8 mouse cellular contexts compared by ENCODE assay signal in the genomic region with DNA sequence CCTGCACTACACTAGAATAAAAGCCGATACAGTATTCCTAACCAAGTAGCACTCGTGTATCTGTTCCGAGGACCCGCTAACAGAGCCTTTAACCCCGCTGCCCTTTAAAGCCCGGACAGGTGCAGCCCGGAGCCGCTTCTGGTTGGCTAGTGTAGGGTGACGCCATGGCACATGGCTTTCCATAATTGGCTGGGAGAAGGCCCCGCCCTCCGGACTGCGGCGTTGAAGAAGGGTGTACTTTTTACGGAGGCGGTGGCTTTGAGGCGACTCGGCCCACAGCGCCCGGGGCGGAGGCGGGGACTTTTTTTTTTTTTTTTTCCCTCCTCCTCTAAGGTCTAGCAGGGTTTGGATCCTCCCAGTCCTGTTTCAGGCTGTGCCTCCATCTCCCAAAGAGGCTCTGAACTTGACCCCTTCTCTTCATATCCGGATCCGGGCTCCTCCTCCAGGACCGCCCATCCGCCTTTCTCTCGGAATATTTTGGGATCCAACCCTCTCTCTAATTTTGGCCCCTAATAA. TPM values are rescaled to one million over a fixed set of nuclear protein-coding genes. Genes with fewer than 3 reads are reported as not detected.
DNase-seq lines count a peak whose midpoint lies in the region; ATAC-seq and TF ChIP-seq lines count a peak whose summit lies in the region.

A gene (plus strand): TSS at position 198 of the 516 bp plus-strand sequence.

- ATAC-seq in activated CD4-positive, CD25-positive, alpha-beta regulatory T cell, adult 4 months = peak; percentile 97
- ATAC-seq in hindbrain, embryonic 16.5 days = peak; percentile 96

- TF ChIP-seq POLR2A in cortical plate, adult 2 months (IDR thresholded peaks at IDR 0.05; ENCODE audit: extremely low read depth, insufficient read depth, low read length) = peak; percentile 50; the same call in 1 of the 2 replicates

- WGBS in hindbrain, embryonic 16.5 days = 0% methylated on average over 25 of the region's 26 CpGs

- H3K4me3 ChIP-seq in cortical plate, adult 2 months (ENCODE audit: insufficient read depth, low read length) = peak within 1 kb of the TSS; percentile 93
- peak within 1 kb of the TSS; percentile 81 for H3K4me3 ChIP-seq in gastrocnemius, adult 2 months
- H3K4me3 ChIP-seq in hindbrain, embryonic 16.5 days (ENCODE audit: low read length) = peak within 1 kb of the TSS; percentile 68

- peak; percentile 97 for DNase-seq in gastrocnemius, adult 2 months
- peak; percentile 88 for DNase-seq in left cerebral cortex, adult 11 months (ENCODE audit: low spot score)
- DNase-seq in lung, postnatal 36 days = peak; percentile 98
- peak; percentile 96 for DNase-seq in retina, embryonic 14.5 days (ENCODE audit: low spot score)
- DNase-seq in thymus, postnatal 36 days = peak; percentile 88 to 93

- H3K27ac ChIP-seq in cortical plate, adult 2 months (ENCODE audit: insufficient read depth, low read length) = peak within 1 kb of the TSS; percentile 87
- peak within 1 kb of the TSS; percentile 98 for H3K27ac ChIP-seq in gastrocnemius, adult 2 months
- peak within 1 kb of the TSS; percentile 93 for H3K27ac ChIP-seq in hindbrain, embryonic 16.5 days (ENCODE audit: low read depth, low read length)

- H3K4me1 ChIP-seq in cortical plate, adult 2 months (ENCODE audit: control insufficient read depth, insufficient read depth, low read length) = peaks cover 2% of the 10 kb centered on the region
- peaks cover 31% of the 10 kb centered on the region for H3K4me1 ChIP-seq in hindbrain, embryonic 16.5 days (ENCODE audit: control insufficient read depth, insufficient read depth, low read depth, low read length)

- no peaks in the 10 kb centered on the region for H3K27me3 ChIP-seq in hindbrain, embryonic 16.5 days (replicated peaks; ENCODE audit: control insufficient read depth, insufficient read depth, low read length)

- peak within 1 kb of the TSS; percentile 57 for H3K4me2 ChIP-seq in hindbrain, embryonic 16.5 days (ENCODE audit: low read length)

- H3K36me3 ChIP-seq in hindbrain, embryonic 16.5 days (ENCODE audit: control insufficient read depth, insufficient read depth, low read length) = no peaks in the 10 kb centered on the region

- H3K9ac ChIP-seq in hindbrain, embryonic 16.5 days (ENCODE audit: low read depth, low read length) = peak within 1 kb of the TSS; percentile 82

- no peaks in the 10 kb centered on the region for H3K9me3 ChIP-seq in hindbrain, embryonic 16.5 days (ENCODE audit: control insufficient read depth, low read length)

- TF ChIP-seq CTCF in cortical plate, adult 2 months (IDR thresholded peaks at IDR 0.05; ENCODE audit: extremely low read depth, insufficient read depth, low read length) = no peak
- no peak for TF ChIP-seq CTCF in gastrocnemius, adult 2 months (IDR thresholded peaks at IDR 0.05)

- intact Hi-C loops in gastrocnemius, adult 2 months (cut with DNase I) = loop anchor here (5.0 kb wide), 2 partner anchors 39 to 41 kb away; a partner anchor contains a TSS

RNA-seq across cellular contexts. Expression of the gene that starts here (rescaled TPM):
- polyA plus RNA-seq in activated CD4-positive, CD25-positive, alpha-beta regulatory T cell, adult 4 months (2017; shearing (Covaris generic)) = 1 to 10 TPM; 2.7 to 8.0 TPM
- polyA plus RNA-seq in cortical plate, adult 2 months (2012; rRNA removed) = 60.2 and 62.8 TPM in 2 replicates
- 10 to 100 TPM; 47.5 to 54.4 TPM for total RNA-seq in gastrocnemius, adult 2 months (2021)
- 92.9 and 96.4 TPM in 2 replicates for polyA plus RNA-seq in hindbrain, embryonic 16.5 days (2015; fragmentation: Nextera tagmentation; extraction: Ambion mirVana)

Comparison
In these comparisons a context has a peak if more than half of its experiments do, and no peak if none do; other contexts are left out.
1. Peak in every context shown above with its lines: DNase-seq, ATAC-seq, H3K4me3 ChIP-seq and H3K27ac ChIP-seq.